Mouse (Mus musculus): ENCODE results near the gene Olfr670. TPM values are rescaled to one million over a fixed set of nuclear protein-coding genes. Genes with fewer than 3 reads are reported as not detected.
"Not testable (repeated sequence)": the region's sequence is repeated elsewhere in the genome, so short reads cannot be mapped to it uniquely, and the experiment has no call there.

Olfr670 gene
- not detected in 2 replicates for total RNA-seq (2017)

DNA sequence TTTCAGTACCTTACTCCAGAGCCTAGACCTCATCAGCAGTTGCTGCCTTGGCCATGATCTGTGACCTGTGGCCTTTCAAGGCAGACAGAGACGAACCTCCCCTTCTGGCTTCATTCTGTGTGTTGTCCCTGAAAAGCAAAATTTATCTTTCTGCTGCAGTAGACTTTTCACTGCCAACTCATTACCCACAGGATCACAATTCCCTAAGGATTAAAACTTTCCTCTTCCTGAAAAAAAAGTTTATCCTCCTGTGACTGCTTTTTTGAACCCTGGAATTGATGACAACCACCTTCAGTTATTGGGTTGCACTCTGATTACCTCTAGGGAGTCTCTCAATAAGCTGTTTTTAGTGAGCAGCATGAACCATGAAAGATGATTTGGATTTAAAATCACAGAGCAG is at the start of gene Olfr670:
Gene Olfr670, minus strand, starts transcription at position 101 of the 400 bp plus-strand sequence.
- no peak for ATAC-seq (replicated peaks in 1 of 2; ENCODE audit: insufficient read depth in 1 of 2, low FRiP score in 2 of 2, low TSS enrichment in 1 of 2, low read depth in 1 of 2, poor library complexity in 2 of 2, severe bottlenecking in 2 of 2)

DNA sequence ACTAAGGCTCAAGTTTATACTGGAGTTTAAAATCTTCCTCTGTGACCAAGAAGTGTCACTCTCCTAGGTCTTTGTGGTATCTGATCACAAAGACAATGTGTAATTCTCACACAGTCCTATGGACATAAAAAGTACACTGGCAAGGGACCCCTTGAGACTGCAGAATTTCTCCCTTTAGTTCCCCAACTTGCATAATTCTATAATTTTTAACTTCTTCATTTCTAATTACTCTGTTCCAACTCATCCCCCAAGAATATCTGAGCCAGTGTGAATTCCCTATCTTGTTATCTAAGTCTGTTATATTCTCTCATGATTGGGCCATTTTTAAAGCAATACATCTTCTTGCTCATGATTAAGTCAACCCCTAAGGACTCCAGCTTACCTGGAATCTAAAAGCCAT is 39.5 kb upstream of the Olfr670 start, which contains the start of gene Olfr672:
Gene Olfr672, minus strand, starts transcription at position 101 of the 400 bp plus-strand sequence.
- ATAC-seq (replicated peaks in 1 of 2; ENCODE audit: insufficient read depth in 1 of 2, low FRiP score in 2 of 2, low TSS enrichment in 1 of 2, low read depth in 1 of 2, poor library complexity in 2 of 2, severe bottlenecking in 2 of 2), result no peak

DNA sequence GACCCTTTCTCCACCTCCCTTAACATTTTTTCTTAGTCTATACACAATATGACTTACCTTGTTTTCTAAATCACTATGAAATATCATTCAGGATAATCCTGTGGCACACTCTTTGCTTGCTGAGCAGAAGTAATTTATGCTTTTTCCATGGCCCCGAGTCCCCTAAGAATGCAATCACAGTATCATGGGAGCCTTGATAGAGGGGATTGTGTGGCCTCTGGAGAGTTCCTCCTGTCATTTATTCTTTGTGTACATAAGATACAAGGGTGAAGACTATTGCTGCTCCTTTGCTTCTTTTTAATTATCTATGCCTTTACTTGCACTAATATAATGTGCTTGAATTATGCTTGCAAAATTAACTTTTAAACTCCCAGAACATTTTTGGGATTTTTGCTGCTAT is 16.6 kb upstream of the Olfr670 start, which contains the start of gene Olfr671:
Gene Olfr671, minus strand, starts transcription at position 101 of the 400 bp plus-strand sequence.
- ATAC-seq (replicated peaks in 1 of 2; ENCODE audit: insufficient read depth in 1 of 2, low FRiP score in 2 of 2, low TSS enrichment in 1 of 2, low read depth in 1 of 2, poor library complexity in 2 of 2, severe bottlenecking in 2 of 2), result no peak

DNA sequence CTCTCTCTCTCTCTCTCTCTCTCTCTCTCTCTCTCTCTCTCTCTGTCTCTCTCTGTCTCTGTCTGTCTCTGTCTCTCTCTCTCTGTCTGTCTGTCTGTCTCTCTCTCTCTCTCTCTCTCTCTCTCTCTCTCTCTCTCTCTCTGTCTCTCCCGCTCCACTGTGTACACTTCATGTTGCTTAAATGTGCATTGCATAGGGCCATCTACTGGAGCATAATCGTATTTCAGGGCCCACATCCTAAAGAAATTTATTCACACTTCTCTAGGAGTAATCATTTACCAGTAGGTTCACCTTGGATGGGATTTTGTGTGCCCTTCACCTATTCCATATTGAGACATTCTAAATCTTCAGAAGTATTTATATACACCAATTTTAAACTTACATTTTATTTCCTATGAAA is 10.1 kb upstream of the Olfr670 start:
- not testable (repeated sequence) for ATAC-seq (replicated peaks in 1 of 2; ENCODE audit: insufficient read depth in 1 of 2, low FRiP score in 2 of 2, low TSS enrichment in 1 of 2, low read depth in 1 of 2, poor library complexity in 2 of 2, severe bottlenecking in 2 of 2)

DNA sequence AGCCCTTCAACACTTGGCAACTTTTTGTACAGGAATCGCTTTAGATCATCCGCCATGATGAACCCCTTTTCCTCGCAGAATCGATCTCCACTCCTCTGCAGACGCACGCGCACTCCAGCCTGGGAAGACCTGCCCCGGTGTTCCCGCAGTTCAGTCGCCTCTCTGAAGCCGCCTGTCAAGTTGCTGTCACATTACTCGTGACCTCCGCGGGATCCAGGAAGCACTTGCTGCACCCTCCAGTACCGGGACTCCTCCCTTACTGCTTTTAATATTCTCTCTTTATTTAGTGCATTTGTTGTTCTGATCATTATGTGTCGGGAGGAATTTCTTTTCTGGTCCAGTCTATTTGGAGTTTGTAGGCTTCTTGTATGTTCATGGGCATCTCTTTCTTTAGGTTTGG is 12.2 kb downstream of the Olfr670 start:
- ATAC-seq (replicated peaks in 1 of 2; ENCODE audit: insufficient read depth in 1 of 2, low FRiP score in 2 of 2, low TSS enrichment in 1 of 2, low read depth in 1 of 2, poor library complexity in 2 of 2, severe bottlenecking in 2 of 2), result peak; percentile 59 to 69; a peak in 1 of 4 replicates

DNA sequence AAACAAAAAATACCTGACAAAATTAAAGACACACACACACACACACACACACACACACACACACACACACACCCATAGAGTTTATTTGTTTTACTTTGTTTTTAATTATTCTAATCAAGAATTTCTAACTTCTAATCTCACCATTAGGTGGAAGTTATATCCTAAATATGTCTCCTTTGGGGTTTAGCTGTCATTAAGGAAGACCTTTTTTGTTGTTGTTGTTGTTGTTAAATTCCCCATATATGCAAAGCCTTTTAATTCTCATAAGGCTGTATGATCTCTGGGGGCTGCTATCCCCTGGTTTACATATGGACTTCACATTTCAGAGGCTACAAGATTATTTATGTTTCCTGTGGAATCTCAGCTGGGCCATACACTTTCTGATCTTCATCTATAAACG is 28.5 kb downstream of the Olfr670 start, which contains the start of gene Olfr669:
Gene Olfr669, plus strand, starts transcription at position 301 of the 400 bp plus-strand sequence.
- no peak for ATAC-seq (replicated peaks in 1 of 2; ENCODE audit: insufficient read depth in 1 of 2, low FRiP score in 2 of 2, low TSS enrichment in 1 of 2, low read depth in 1 of 2, poor library complexity in 2 of 2, severe bottlenecking in 2 of 2)

DNA sequence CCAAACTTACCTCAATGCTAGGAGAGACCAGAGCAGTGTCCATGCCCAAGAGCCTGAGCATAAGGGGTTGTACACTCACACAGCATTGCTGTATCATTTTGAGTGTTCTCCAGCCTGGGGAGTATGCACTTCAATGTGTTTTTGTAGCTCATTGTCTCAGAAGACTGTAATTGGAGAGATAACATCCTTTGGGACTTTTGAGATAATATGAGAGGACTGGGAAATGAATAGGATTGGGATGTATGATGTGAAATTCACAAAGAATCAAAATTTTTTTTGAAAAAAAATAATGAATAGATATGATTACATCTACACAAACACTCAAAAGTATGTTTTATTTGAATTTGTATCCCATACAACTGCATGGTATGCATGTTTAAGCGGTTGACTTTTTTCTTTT is 34.5 kb downstream of the Olfr670 start, which contains the start of gene Olfr668:
Gene Olfr668, minus strand, starts transcription at position 101 of the 400 bp plus-strand sequence.
- no peak for ATAC-seq (replicated peaks in 1 of 2; ENCODE audit: insufficient read depth in 1 of 2, low FRiP score in 2 of 2, low TSS enrichment in 1 of 2, low read depth in 1 of 2, poor library complexity in 2 of 2, severe bottlenecking in 2 of 2)

DNA sequence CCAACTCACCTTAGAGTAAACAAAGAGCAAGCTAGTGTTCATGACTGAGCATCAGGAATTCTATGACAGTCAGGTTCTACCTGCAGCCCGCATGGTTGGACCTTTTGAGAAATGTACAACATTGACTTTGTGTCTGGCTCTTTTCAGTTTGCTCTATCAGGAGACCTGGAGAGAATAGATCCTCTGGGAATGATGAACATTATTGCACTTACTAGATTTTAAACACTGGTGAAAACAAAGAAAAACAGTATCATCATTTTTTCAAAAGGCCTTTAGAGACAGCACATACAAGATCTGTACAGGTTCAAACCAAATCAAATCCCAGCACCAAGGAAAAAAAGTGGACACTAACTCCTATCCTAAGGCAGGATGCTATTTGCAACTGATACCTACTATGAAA is 41.0 kb downstream of the Olfr670 start, which contains the start of gene Olfr667:
Gene Olfr667, minus strand, starts transcription at position 101 of the 400 bp plus-strand sequence.
- no peak for ATAC-seq (replicated peaks in 1 of 2; ENCODE audit: insufficient read depth in 1 of 2, low FRiP score in 2 of 2, low TSS enrichment in 1 of 2, low read depth in 1 of 2, poor library complexity in 2 of 2, severe bottlenecking in 2 of 2)

Other genes starting within 250 kb of the Olfr670 start
- gene Usp17le, start 185.2 kb downstream of the Olfr670 start, total RNA-seq (2017), result not detected in 2 replicates
- gene Usp17lb, start 120.0 kb downstream of the Olfr670 start, total RNA-seq (2017), result not detected in 2 replicates
- not detected in 2 replicates for gene Usp17la, start 105.6 kb downstream of the Olfr670 start, total RNA-seq (2017)
- gene Olfr665, start 84.6 kb downstream of the Olfr670 start, total RNA-seq (2017), result not detected in 2 replicates
- gene Olfr666, start 66.7 kb downstream of the Olfr670 start, total RNA-seq (2017), result not detected in 2 replicates
- not detected in 2 replicates for gene Olfr667, start 41.1 kb downstream of the Olfr670 start, total RNA-seq (2017)
- gene Olfr668, start 34.6 kb downstream of the Olfr670 start, total RNA-seq (2017), result not detected in 2 replicates
- gene Olfr669, start 28.4 kb downstream of the Olfr670 start, total RNA-seq (2017), result not detected in 2 replicates
- not detected in 2 replicates for gene Olfr671, start 16.5 kb upstream of the Olfr670 start, total RNA-seq (2017)
- gene Olfr672, start 39.4 kb upstream of the Olfr670 start, total RNA-seq (2017), result not detected in 2 replicates
- gene Olfr675, start 65.8 kb upstream of the Olfr670 start, total RNA-seq (2017), result not detected in 2 replicates
- not detected in 2 replicates for gene Olfr676, start 70.1 kb upstream of the Olfr670 start, total RNA-seq (2017)
- gene Olfr677, start 88.8 kb upstream of the Olfr670 start, total RNA-seq (2017), result not detected in 2 replicates
- gene Olfr678, start 101.9 kb upstream of the Olfr670 start, total RNA-seq (2017), result not detected in 2 replicates
- gene Olfr679, start 118.6 kb upstream of the Olfr670 start, total RNA-seq (2017), result not detected in 2 replicates
- gene Olfr680-ps1, start 130.2 kb upstream of the Olfr670 start, total RNA-seq (2017), result not detected in 2 replicates
- gene Olfr681, start 154.2 kb upstream of the Olfr670 start, total RNA-seq (2017), result not detected in 2 replicates
- not detected in 2 replicates for gene Olfr683, start 184.4 kb upstream of the Olfr670 start, total RNA-seq (2017)
- gene Olfr684, start 201.0 kb upstream of the Olfr670 start, total RNA-seq (2017), result not detected in 2 replicates
- not detected in 2 replicates for gene Olfr685, start 223.4 kb upstream of the Olfr670 start, total RNA-seq (2017)
- gene Olfr686, start 244.9 kb upstream of the Olfr670 start, total RNA-seq (2017), result not detected in 2 replicates

Data from hematopoietic stem cell, adult 5-6 weeks (primary cell).